Mouse (Mus musculus) heart, adult 2 months (tissue): ENCODE measurements at regions not wholly inside any gene's neighbourhood (a gene's known extent, or its start where the extent isn't known, plus 50 kb on each side); places are given as distances from the start of the nearest gene placed in this dataset.

Experiments
- CTCF ChIP-seq: fragments of 200-600 bp; IDR thresholded peaks from 2 replicates; pipeline ENCODE4 v1.8.1; 2022; ENCODE audit warnings: antibody characterized with exemption, mild to moderate bottlenecking, moderate library complexity
- EP300 ChIP-seq: fragments of 200-500 bp; IDR thresholded peaks from 2 replicates; pipeline ENCODE4 v1.6.1; 2011; ENCODE audit warnings: low read depth, low read length, control low read depth; ENCODE audit not compliant: insufficient read depth
- POLR2A ChIP-seq: fragments of 200-500 bp; IDR thresholded peaks from 2 replicates; pipeline ENCODE4 v1.6.1; 2011; ENCODE audit warnings: mild to moderate bottlenecking, low read depth, low read length, control low read depth; ENCODE audit not compliant: insufficient read depth

GRCm38 (mm10) chr2:17155596-17155995 is 575.7 kb downstream of the Nebl start:
- TF ChIP-seq CTCF (no peak), POLR2A (no peak), EP300 (no peak)
